Mouse (Mus musculus) small intestine, adult 2 months (tissue): ENCODE results near the gene Kif17.

Source experiments
- CTCF ChIP-seq: fragments of 200-500 bp; IDR thresholded peaks from 2 replicates; pipeline ENCODE4 v1.5.1; 2012; ENCODE audit warnings: low read depth, mild to moderate bottlenecking, control low read depth, inconsistent platforms, low read length, moderate library complexity, mixed read lengths; ENCODE audit not compliant: insufficient replicate concordance, insufficient read length; ENCODE audit errors: extremely low read depth
- POLR2A ChIP-seq: fragments of 200-500 bp; IDR thresholded peaks from 2 replicates; pipeline ENCODE4 v1.6.1; 2012; ENCODE audit warnings: low read depth, mild to moderate bottlenecking, control low read depth, inconsistent platforms, low read length, moderate library complexity

GRCm38 (mm10) chr4:138342778-138343177 is 92.5 kb downstream of the Kif17 start:
- TF ChIP-seq POLR2A (no peak), CTCF (no peak)
